Mouse (Mus musculus) left cerebral cortex, postnatal 10 days (tissue): Measurements from ENCODE around the gene Dot1l. TPM values are rescaled to one million over a fixed set of nuclear protein-coding genes. Genes with fewer than 3 reads are reported as not detected.

Experiments used
- DNase-seq, 2 experiments: peaks; one replicate each; pipeline ENCODE4 v3.0.0; 2021 to 2022; ENCODE audit warnings: low spot score in 2 of 2, mixed read lengths in 1 of 2; ENCODE audit errors: extremely low spot score in 1 of 2
- intact Hi-C: fragments of 180-260 bp; cut with DNase I; formaldehyde crosslinking; loops from one replicate; pipeline ENCODE4 v1.15.1; 2025
- total RNA-seq, 2 experiments: library from RNA; stranded (reverse); gene quantifications; 2 replicates each; pipeline ENCODE4 v1.2.3; 2021

Dot1l gene
- total RNA-seq, 2 experiments from 2014 or later: 59.1 to 60.1 TPM

DNA sequence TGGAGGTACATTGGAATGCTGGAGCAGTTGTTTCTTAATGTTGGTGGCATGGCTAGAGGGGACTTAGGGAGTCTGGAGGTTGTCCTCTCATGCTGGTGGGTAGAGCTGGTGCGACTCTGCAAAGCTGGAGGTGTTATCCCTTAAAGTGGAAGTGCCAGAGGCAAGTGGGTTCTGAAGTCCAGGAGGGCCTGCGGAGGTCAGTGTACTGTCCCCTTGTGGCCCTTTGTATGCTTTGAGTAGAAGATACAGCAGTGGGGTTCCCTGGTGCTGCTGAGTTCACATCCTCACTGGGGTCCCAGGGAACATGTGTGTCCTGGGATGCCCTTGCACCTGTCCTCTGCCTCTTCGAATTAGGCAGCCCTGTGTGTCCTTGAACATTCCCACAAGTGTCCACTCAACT lies 1.1 kb downstream of the Dot1l start:
- no peak for DNase-seq
- intact Hi-C loops: no loop called here

DNA sequence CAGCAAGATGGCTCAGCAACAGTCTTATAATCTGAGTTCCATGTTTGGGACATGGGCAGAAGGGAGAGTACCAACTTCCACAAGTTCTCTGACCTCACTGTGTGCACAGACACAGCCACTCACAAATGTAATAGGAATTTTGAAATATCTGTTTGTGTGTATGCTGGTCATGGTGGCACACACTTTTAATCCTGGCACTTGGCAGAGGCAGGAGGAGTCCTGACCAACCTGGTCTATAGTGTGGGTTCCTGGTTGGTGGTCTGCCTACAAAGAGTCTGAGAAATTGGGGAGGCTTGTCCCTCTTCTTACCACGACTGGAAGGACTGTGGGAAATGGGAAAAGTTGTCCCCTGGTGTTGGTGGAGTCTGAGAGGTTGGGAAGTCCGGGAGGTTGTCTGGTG lies 1.5 kb downstream of the Dot1l start:
- intact Hi-C loops: no loop called here
- DNase-seq: no peak

DNA sequence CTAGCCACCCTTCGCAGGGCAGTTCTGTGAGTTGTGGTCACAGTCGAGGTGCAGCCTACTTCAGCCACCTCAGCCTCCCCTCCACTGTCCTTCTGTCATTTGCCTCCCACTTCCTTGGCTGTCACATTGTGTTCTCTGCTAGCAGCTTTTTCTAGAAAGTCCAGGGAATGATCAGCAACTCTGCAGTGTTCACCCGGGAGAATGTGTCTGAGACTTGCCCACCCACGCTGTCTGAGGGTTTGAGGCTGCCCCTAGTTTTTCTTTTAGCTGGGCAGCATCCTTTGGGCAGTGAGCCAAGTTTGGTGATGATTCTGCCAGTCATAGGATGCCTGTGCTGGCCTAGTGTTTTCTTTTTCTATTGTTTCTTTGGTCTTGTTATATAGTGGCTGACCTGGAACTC lies 2.0 kb downstream of the Dot1l start:
- intact Hi-C loops: no loop called here
- DNase-seq: peak in 1 of 2 experiments; percentile 59

- DNase-seq: peak in 1 of 2 experiments; percentile 78
- intact Hi-C loops: no loop called here
These were observed 2.7 kb downstream of the Dot1l start for GRCm38 (mm10) chr10:80757717-80758116.

GRCm38 (mm10) chr10:80758651-80759050 lies 3.6 kb downstream of the Dot1l start:
- intact Hi-C loops: no loop called here
- no peak for DNase-seq

DNA sequence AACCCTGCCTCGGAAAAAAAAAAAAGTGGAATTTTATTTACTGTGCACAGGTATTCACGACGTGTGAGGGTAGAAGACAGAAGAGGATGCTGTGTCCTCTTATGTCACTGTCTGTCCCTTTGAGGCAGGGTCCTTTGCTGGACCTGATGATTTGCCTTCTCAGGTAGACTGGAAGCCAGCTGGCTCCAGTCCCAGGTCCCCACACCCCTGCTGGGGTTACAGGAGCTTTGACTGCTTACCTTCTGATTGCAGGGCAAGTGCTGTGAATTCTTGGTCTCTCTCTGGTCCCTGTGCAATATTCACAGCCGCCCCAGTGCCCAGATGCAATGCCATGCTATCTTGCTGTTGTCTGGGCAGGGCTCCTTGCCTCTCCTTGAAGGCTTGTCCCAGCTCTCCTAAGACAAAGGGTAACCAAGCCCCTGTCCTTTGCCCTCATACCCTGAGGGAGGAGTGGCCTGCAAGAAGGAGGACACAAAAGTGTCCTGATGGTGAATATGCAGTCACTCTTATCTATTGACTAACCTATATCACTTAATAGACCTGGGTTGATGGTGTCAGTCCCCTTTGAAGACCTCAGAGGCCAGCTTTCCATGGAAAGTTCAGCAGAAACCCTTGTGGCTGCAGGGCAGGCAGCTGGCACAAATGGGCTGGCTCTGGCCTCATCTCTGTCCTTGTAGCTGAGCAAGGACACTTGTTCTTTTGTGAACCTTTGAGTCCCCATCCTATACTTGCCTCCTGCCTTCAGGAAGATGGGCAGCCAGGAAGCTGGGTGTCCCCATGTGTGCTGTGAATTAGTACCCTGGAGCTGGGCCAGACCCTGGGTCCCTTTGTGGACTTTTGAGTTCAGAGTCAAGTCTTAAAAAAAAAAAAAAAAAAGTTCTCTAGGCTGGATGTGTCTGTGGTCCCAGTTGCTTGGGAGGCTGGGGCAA lies 5.9 kb downstream of the Dot1l start:
- intact Hi-C loops: no loop called here
- DNase-seq: no peak

DNA sequence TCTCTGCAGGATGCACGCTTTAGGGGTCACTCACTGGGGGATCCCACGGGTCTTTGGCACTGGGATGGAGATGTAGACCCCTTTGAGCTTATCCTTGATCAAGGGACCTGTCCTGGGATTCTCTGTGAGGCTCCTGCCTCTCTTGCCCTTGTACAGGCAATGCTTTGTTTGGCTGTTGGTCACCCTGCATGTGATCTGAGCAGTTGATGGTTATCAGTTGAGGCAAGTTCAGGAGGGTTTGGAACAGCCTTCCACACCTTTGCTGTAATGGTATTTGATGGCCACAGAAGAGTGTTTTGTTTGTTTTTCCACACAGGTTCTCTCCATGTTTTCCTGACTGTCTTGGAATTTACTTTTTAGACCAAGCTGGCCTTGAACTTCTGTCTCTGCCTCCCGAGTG lies 6.8 kb downstream of the Dot1l start:
- no peak for DNase-seq
- intact Hi-C loops: no loop called here

DNA sequence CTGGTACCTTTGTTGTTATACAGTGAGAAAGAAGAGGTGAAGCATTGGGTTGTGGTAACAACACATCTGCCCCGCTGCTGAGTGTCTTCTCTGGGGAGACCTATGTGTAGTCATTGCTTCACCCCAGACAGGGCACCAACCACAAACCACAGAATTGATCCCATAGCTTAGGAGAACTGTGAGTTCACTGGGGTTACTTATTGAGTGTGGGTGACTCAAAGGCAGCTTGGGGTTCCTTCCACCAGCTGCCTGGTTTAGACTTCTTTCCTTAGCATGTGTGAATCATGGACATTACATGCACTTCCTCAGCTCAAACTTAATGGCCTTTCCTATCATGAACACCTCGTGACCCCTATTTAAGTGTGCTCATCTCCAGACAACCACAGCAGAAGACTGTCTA lies 8.5 kb downstream of the Dot1l start:
- intact Hi-C loops: no loop called here
- DNase-seq: no peak

- DNase-seq: no peak
- intact Hi-C loops: no loop called here
These were observed 10.7 kb downstream of the Dot1l start for GRCm38 (mm10) chr10:80765746-80766145.

DNA sequence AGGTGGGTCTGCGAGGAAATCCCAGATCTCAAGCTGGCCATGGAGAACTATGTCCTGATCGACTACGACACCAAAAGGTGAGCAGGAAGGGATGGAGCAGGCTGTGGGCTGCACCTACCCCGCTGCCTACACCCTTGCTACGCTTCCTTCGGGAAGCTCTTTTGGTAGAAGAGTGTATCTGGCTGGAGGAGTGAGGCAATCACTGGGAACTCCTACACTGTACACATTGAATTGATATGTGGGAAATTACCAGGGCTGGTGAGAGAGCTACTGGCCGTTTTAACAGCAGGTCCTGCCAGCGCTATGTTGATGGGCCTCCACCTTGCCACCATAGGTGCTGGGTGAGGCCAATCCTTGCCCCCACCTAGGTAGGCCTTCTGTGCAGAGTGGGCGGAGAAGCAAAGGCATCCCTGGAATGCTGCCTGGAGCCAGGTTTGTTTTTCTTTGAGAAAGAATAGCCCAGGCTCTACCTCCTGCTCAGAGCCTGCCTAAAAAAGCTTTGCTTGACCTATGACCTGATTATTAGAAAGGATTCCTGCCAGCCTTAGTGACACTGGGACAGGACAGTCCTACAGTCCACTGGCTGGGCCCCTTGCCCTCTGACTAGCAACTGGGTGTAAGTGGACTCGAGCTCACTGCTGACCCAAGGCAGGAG lies 11.3 kb downstream of the Dot1l start:
- intact Hi-C loops: no loop called here
- no peak for DNase-seq

DNA sequence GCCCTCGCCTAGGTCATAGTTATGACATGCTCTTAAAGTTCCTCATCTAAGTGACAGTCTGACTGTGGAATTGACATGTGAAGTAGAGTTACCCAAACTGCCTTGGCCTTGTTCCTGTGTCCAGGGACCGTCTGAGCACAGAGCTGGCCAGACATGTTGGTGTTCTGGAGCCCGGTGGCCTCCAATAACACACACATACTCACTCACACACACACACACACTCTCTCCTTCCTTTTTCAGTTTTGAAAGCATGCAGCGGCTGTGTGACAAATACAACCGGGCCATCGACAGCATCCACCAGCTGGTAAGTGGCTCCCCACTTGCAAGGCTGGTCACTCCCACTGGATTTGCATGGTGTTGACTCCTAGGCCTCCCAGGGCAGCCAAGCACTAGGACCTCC lies 13.4 kb downstream of the Dot1l start:
- intact Hi-C loops: no loop called here
- no peak for DNase-seq

DNA sequence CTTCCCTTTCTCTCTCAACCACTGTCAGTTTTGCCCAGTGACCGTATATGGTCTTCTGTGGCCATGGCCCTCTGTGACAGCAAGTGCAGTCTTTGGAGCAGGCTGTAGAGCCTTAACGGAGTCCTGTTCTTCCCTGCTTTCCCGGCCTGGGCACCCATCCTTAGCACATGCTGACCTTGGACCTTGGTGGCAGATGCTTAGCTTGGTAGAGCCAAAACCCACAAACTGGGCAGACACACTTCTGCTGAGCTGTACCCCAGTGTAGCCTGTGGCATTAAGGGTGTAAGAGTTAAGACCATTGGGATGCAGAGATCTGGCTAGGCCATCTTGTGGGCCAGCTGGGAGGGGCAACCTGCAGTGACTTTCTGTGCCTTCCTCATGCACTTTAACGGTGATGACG lies 18.8 kb downstream of the Dot1l start:
- intact Hi-C loops: no loop called here
- DNase-seq: no peak

DNA sequence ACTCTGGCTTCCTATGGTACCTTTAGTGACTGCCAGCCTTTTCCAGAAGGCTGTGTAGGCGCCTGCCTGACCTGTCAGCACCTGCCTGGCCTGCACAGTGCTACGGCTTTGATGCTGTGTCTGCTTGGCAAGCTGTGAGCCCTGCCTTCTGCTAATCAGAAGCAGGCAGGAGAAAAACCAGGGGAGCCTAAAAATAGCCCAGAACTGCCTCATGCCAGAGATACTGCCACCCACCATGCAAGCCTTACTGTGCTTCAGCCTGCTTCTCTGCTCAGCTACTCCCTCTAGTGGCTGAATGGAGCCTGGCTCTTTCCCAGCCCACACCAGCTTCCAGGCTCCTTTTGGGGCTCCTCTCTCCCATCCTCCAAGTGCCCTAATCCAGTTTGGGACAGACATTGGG lies 19.5 kb downstream of the Dot1l start:
- intact Hi-C loops: no loop called here
- peak; percentile 85 to 92 for DNase-seq

- no peak for DNase-seq
- intact Hi-C loops: no loop called here
These were observed 20.0 kb downstream of the Dot1l start for GRCm38 (mm10) chr10:80774981-80775380.

- DNase-seq: no peak
- intact Hi-C loops: no loop called here
These were observed 20.7 kb downstream of the Dot1l start for GRCm38 (mm10) chr10:80775731-80776130.

- DNase-seq: no peak
- intact Hi-C loops: no loop called here
These were observed 21.4 kb downstream of the Dot1l start for GRCm38 (mm10) chr10:80776358-80776869.

GRCm38 (mm10) chr10:80777123-80777522 lies 22.1 kb downstream of the Dot1l start:
- intact Hi-C loops: no loop called here
- DNase-seq: no peak

GRCm38 (mm10) chr10:80779565-80779964 lies 24.6 kb downstream of the Dot1l start:
- intact Hi-C loops: no loop called here

GRCm38 (mm10) chr10:80784302-80784701 lies 29.3 kb downstream of the Dot1l start:
- no peak for DNase-seq
- intact Hi-C loops: no loop called here

More at GRCm38 (mm10) chr10:80779565-80779964, 24.6 kb downstream of the Dot1l start:
- no peak for DNase-seq

- intact Hi-C loops: no loop called here
- DNase-seq: no peak
These were observed 29.9 kb downstream of the Dot1l start for GRCm38 (mm10) chr10:80784871-80785270.
